Mouse (Mus musculus) embryo, embryonic 11 days (tissue): ENCODE measurements around the gene Ino80b.

Experiments
- DNase-seq: peaks from one replicate; pipeline ENCODE4 v3.0.0-alpha.2; 2015

The Ino80b gene

DNA sequence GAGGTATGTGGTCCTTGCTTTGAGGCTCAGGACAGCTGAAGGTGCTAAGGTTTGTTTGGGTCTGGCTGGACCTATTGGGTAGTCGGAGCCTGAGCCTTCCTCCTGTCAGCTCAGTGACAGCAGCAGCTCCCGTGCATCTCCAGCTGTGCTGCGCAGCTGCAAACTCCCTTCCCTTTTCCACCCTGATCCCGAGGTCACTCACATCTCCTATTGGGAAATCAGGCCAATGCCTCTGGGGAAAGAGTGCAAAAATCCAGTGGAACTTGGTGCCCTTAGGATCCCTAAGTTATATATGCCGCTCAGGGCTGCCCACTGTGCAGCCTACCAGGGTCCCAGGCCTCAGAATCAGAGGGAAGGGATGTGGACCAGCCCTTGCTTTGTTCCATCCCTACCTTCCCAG is 41.7 kb downstream of the Ino80b start:
- DNase-seq = no peak

DNA sequence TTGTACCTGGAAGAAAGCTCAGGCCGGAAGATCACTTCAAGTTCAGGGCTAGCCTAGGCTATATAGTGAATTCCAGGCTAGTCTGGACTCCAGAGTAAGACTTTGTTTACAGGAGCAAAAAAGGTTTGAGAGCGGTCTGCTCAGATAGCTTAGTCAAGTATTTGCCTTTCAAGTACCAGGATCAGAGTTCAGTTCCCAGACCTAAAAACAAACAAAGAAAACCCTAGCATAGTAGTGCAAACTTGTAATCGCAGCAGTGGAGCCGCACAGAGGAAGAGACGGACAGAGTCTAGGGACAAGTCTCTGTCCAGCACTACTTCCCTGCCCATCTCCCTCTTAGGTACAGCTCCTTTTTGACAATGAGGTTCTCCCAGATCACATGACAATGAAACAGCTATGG is 45.0 kb downstream of the Ino80b start:
- no peak for DNase-seq

DNA sequence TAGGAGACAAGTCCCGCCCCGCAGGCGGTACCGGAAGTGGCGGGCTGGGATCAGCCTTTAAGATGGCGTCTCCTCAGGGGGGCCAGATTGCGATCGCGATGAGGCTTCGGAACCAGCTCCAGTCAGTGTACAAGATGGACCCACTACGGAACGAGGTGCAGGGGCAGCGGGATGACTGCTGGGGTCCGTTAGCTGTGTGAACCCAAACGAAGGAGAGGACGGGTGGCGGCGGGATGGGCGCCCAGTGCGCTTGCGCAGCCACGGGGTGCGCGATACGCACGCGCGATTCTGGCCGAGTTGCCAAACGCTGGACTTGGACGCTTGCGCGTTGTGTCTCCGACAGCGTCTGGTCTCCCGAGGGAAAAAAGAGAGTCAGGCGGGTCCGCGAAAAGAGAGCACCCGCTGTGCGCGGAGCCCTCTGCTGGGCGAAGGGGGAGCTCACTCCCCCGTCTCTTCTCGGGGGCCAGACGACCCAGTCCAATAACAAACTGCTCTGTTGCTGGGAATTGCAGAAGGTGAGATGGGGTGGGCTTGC is 46.8 kb downstream of the Ino80b start:
- peak; percentile 97 for DNase-seq

DNA sequence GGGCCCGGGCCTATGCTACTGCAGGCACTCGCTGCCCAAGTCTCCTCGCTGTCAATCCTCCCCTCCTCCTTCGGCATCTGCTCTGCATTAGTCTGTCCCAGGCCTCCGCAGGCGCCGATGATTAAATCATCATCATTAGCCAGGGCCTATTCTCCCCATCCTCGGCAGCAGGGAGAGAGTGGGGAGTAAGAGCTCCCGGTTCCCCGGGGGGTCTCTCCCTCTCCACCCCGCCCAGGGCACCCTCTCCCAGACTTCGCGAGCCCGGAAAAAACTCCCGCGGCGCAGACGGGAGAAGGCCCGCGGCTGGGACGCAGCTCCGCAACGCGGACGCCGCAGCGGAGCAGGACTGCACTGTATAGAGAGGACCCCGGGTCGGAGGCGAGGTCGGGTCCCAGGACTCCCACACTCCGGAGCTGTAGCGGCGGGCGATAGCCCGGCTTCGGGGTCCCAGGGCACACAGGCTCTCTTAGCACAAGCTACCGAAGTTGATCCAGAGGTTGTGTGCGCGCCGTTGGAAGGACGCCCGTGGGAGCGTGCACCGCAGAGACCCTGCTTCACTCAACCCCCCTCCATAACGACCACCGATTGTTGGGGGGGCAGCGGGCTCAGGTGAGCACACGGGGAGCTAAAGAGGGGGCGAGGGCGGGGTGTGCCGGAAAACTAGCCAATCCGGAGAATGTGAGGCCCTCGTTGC is 47.5 kb downstream of the Ino80b start, which contains the start of gene Pcgf1:
Pcgf1 (plus strand) TSS at position 240 of the 694 bp plus-strand sequence.
- DNase-seq = peak; percentile 71

DNA sequence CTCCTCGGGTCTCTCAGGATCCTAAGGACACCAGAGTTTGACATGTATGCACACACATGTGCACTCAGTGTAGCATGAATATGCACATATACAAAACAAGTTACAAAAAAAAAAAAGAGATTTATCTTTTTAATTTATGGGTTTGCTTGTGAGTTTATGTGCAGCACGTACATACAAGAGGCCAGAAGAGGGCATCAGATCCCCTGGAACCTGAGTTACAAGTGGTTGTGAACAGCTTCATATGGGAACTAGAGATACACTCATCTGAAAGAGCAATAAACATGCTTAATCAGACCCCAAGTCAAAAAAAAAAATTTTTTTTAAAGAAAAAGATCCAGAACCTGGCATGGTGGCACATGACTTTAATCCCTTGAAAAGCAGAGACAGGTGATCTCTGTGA is 50.3 kb downstream of the Ino80b start:
- no peak for DNase-seq
